Mouse (Mus musculus) hindbrain, embryonic 15.5 days (tissue): ENCODE data around the gene Gnptab. TPM values are rescaled to one million over a fixed set of nuclear protein-coding genes. Genes with fewer than 3 reads are reported as not detected.

Experiments
- ATAC-seq: fragments of 200-750 bp; cut with Nextera tagmentation; 2 replicates; pipeline ENCODE4 v1.8.0; 2017; ENCODE audit warnings: low read depth, moderate number of reproducible peaks, moderate TSS enrichment; ENCODE audit not compliant: low FRiP score
- H3K27ac ChIP-seq: fragments of 300-500 bp; sonication (generic); replicated peaks from 2 replicates; pipeline ENCODE4 v1.5.1; 2015; ENCODE audit warnings: mild to moderate bottlenecking, inconsistent platforms
- H3K27me3 ChIP-seq: fragments of 300-500 bp; sonication (generic); 2 replicates; pipeline ENCODE4 v1.6.1; 2015; ENCODE audit warnings: control low read depth, inconsistent platforms
- H3K36me3 ChIP-seq: fragments of 300-500 bp; sonication (generic); 2 replicates; pipeline ENCODE4 v1.6.1; 2015; ENCODE audit warnings: control low read depth, inconsistent platforms
- H3K4me1 ChIP-seq: fragments of 300-500 bp; sonication (generic); replicated peaks from 2 replicates; pipeline ENCODE4 v1.6.1; 2015; ENCODE audit warnings: control low read depth, inconsistent platforms
- H3K4me2 ChIP-seq: fragments of 300-500 bp; sonication (generic); 2 replicates; pipeline ENCODE4 v1.6.1; 2015; ENCODE audit warnings: moderate library complexity, mild to moderate bottlenecking, inconsistent platforms
- H3K4me3 ChIP-seq: fragments of 300-500 bp; sonication (generic); 2 replicates; pipeline ENCODE4 v1.5.1; 2015; ENCODE audit warnings: mild to moderate bottlenecking, inconsistent platforms
- H3K9ac ChIP-seq: fragments of 300-500 bp; sonication (generic); 2 replicates; pipeline ENCODE4 v1.6.1; 2015; ENCODE audit warnings: inconsistent platforms
- H3K9me3 ChIP-seq: fragments of 300-500 bp; sonication (generic); 2 replicates; pipeline ENCODE4 v1.6.1; 2016; ENCODE audit warnings: control low read depth, inconsistent platforms
- WGBS: fragments of 180-500 bp; shearing (Covaris S2); methylation state at CpG from one replicate; pipeline ENCODE4 v1.1.7; 2015; 5-methylcytosine and 5-hydroxymethylcytosine counted together
- polyA plus RNA-seq: library from polyadenylated mRNA; unstranded; fragments of >200 nt; fragmentation: Nextera tagmentation; extraction: Ambion mirVana; gene quantifications from 2 replicates; pipeline ENCODE4 v1.2.1, GENCODE M21; 2015

Gnptab gene
- polyA plus RNA-seq, 1 experiment from 2014 or later = 24.0 TPM

- Histone ChIP-seq H3K9ac (no peak overlapping the region), H3K27ac (no peak overlapping the region), H3K4me3 (no peak overlapping the region), H3K4me1 (no peaks in the 10 kb centered on the region), H3K4me2 (no peak overlapping the region), H3K9me3 (no peaks in the 10 kb centered on the region), H3K27me3 (no peaks in the 10 kb centered on the region), H3K36me3 (peaks cover 3% of the 10 kb centered on the region; the same call in 1 of the 2 replicates)
- no peak for ATAC-seq
- 92% methylated on average over 6 of the region's 6 CpGs for WGBS
Observed at GRCm38 (mm10) chr10:88398668-88399243, 19.8 kb downstream of the Gnptab start.

GRCm38 (mm10) chr10:88399271-88399670, 20.3 kb downstream of the Gnptab start:
- Histone ChIP-seq H3K27ac (no peak overlapping the region), H3K9me3 (no peaks in the 10 kb centered on the region), H3K4me3 (no peak overlapping the region), H3K36me3 (peaks cover 3% of the 10 kb centered on the region; the same call in 1 of the 2 replicates), H3K4me2 (no peak overlapping the region), H3K4me1 (no peaks in the 10 kb centered on the region), H3K27me3 (no peaks in the 10 kb centered on the region), H3K9ac (no peak overlapping the region)
- no peak for ATAC-seq
- 94% methylated on average over 5 of the region's 5 CpGs for WGBS

- Histone ChIP-seq H3K4me1 (no peaks in the 10 kb centered on the region), H3K9me3 (no peaks in the 10 kb centered on the region), H3K4me3 (no peak overlapping the region), H3K4me2 (no peak overlapping the region), H3K27ac (no peak overlapping the region), H3K27me3 (no peaks in the 10 kb centered on the region), H3K9ac (no peak overlapping the region), H3K36me3 (peaks cover 3% of the 10 kb centered on the region; the same call in 1 of the 2 replicates)
- no peak for ATAC-seq
- 90% methylated on average over 4 of the region's 4 CpGs for WGBS
Observed at GRCm38 (mm10) chr10:88403021-88403420, 24.1 kb downstream of the Gnptab start.

- Histone ChIP-seq H3K27me3 (no peaks in the 10 kb centered on the region), H3K36me3 (peaks cover 3% of the 10 kb centered on the region; the same call in 1 of the 2 replicates), H3K4me1 (no peaks in the 10 kb centered on the region), H3K4me3 (no peak overlapping the region), H3K9me3 (no peaks in the 10 kb centered on the region), H3K9ac (no peak overlapping the region), H3K27ac (no peak overlapping the region), H3K4me2 (no peak overlapping the region)
- 94% methylated on average over 6 of the region's 6 CpGs for WGBS
- ATAC-seq = no peak
Observed at GRCm38 (mm10) chr10:88404220-88404619, 25.3 kb downstream of the Gnptab start.

- no peak for ATAC-seq
Observed at GRCm38 (mm10) chr10:88405812-88406211, 26.9 kb downstream of the Gnptab start.

GRCm38 (mm10) chr10:88407875-88408631, 29.1 kb downstream of the Gnptab start:
- 94% methylated on average over 12 of the region's 12 CpGs for WGBS

More at GRCm38 (mm10) chr10:88405812-88406211, 26.9 kb downstream of the Gnptab start:
- H3K36me3 ChIP-seq = peaks cover 3% of the 10 kb centered on the region; the same call in 1 of the 2 replicates
- no peak overlapping the region for H3K27ac ChIP-seq
- H3K9ac ChIP-seq = no peak overlapping the region
- no peaks in the 10 kb centered on the region for H3K9me3 ChIP-seq
- H3K4me1 ChIP-seq = no peaks in the 10 kb centered on the region
- no peaks in the 10 kb centered on the region for H3K27me3 ChIP-seq
- 78% methylated on average over 7 of the region's 7 CpGs for WGBS
- no peak overlapping the region for H3K4me2 ChIP-seq
- H3K4me3 ChIP-seq = no peak overlapping the region

GRCm38 (mm10) chr10:88409751-88410150, 30.8 kb downstream of the Gnptab start:
- Histone ChIP-seq H3K9me3 (no peaks in the 10 kb centered on the region), H3K27ac (no peak overlapping the region), H3K36me3 (no peaks in the 10 kb centered on the region), H3K4me3 (no peak overlapping the region), H3K4me2 (no peak overlapping the region), H3K4me1 (0 out of 2 replicates have a peak, but pooled peaks cover 5% of the 10 kb centered on the region), H3K27me3 (no peaks in the 10 kb centered on the region), H3K9ac (no peak overlapping the region)
- 58% methylated on average over 2 of the region's 2 CpGs for WGBS
- no peak for ATAC-seq

More at GRCm38 (mm10) chr10:88407875-88408631, 29.1 kb downstream of the Gnptab start:
- no peak overlapping the region for H3K9ac ChIP-seq
- H3K9me3 ChIP-seq = no peaks in the 10 kb centered on the region
- no peaks in the 10 kb centered on the region for H3K36me3 ChIP-seq
- H3K4me3 ChIP-seq = no peak overlapping the region
- 0 out of 2 replicates have a peak, but pooled peaks cover 5% of the 10 kb centered on the region for H3K4me1 ChIP-seq
- no peaks in the 10 kb centered on the region for H3K27me3 ChIP-seq
- no peak overlapping the region for H3K27ac ChIP-seq
- ATAC-seq = no peak
- H3K4me2 ChIP-seq = no peak overlapping the region

GRCm38 (mm10) chr10:88412290-88412995, 33.5 kb downstream of the Gnptab start:
- no peaks in the 10 kb centered on the region for H3K9me3 ChIP-seq
- 0 out of 2 replicates have a peak, but pooled peaks cover 5% of the 10 kb centered on the region for H3K4me1 ChIP-seq
- no peak overlapping the region for H3K4me3 ChIP-seq
- no peak overlapping the region for H3K4me2 ChIP-seq
- H3K27ac ChIP-seq = no peak overlapping the region
- WGBS = 62% methylated on average over 17 of the region's 17 CpGs
- 0 out of 2 replicates have a peak, but pooled peaks have one; percentile 56 for ATAC-seq
- H3K27me3 ChIP-seq = no peaks in the 10 kb centered on the region
- H3K9ac ChIP-seq = no peak overlapping the region
- peaks cover 15% of the 10 kb centered on the region for H3K36me3 ChIP-seq

GRCm38 (mm10) chr10:88417686-88418085, 38.8 kb downstream of the Gnptab start:
- Histone ChIP-seq H3K4me1 (0 out of 2 replicates have a peak, but pooled peaks cover 2% of the 10 kb centered on the region), H3K9ac (no peak overlapping the region), H3K36me3 (peaks cover 32% of the 10 kb centered on the region), H3K27ac (no peak overlapping the region), H3K27me3 (no peaks in the 10 kb centered on the region), H3K4me2 (no peak overlapping the region), H3K4me3 (no peak overlapping the region), H3K9me3 (no peaks in the 10 kb centered on the region)
- 86% methylated on average over 5 of the region's 5 CpGs for WGBS
- no peak for ATAC-seq

GRCm38 (mm10) chr10:88420141-88420541, 41.2 kb downstream of the Gnptab start:
- no peaks in the 10 kb centered on the region for H3K4me1 ChIP-seq
- no peak for ATAC-seq
- H3K27ac ChIP-seq = no peak overlapping the region
- no peak overlapping the region for H3K4me3 ChIP-seq
- no peak overlapping the region for H3K4me2 ChIP-seq
- H3K27me3 ChIP-seq = no peaks in the 10 kb centered on the region
- H3K9ac ChIP-seq = no peak overlapping the region
- peaks cover 38% of the 10 kb centered on the region for H3K36me3 ChIP-seq
- H3K9me3 ChIP-seq = no peaks in the 10 kb centered on the region
- WGBS = 71% methylated on average over 11 of the region's 11 CpGs

- ATAC-seq = no peak
- no peak overlapping the region for H3K4me3 ChIP-seq
- no peaks in the 10 kb centered on the region for H3K4me1 ChIP-seq
- 96% methylated on average over 19 of the region's 19 CpGs for WGBS
- H3K36me3 ChIP-seq = peaks cover 31% of the 10 kb centered on the region
- H3K27me3 ChIP-seq = no peaks in the 10 kb centered on the region
- no peaks in the 10 kb centered on the region for H3K9me3 ChIP-seq
- H3K27ac ChIP-seq = no peak overlapping the region
- no peak overlapping the region for H3K9ac ChIP-seq
- no peak overlapping the region for H3K4me2 ChIP-seq
Observed at GRCm38 (mm10) chr10:88420655-88421435, 41.9 kb downstream of the Gnptab start.
